Mouse (Mus musculus) gastrocnemius, adult 18-20 months (tissue): ENCODE measurements around the gene Lamtor4. TPM values are rescaled to one million over a fixed set of nuclear protein-coding genes. Genes with fewer than 3 reads are reported as not detected.
"Not testable (repeated sequence)": the region's sequence is repeated elsewhere in the genome, so short reads cannot be mapped to it uniquely, and the experiment has no call there.

Experiments used
- DNase-seq: peaks from one replicate; pipeline ENCODE4 v3.0.0; 2021; ENCODE audit warnings: low spot score
- long read RNA-seq, 2 experiments: library from polyadenylated mRNA; stranded (forward); transcript quantifications; one replicate each; pipeline ENCODE4 v2.0.0; 2021
- total RNA-seq, 2 experiments: library from RNA; stranded (reverse); gene quantifications; 2 replicates each; pipeline ENCODE4 v1.2.3; 2021

Lamtor4 gene
- total RNA-seq: 10 to 100 TPM; 47.2 to 51.1 TPM
- long read RNA-seq, experiment 1, transcript Lamtor4-202 (3 exons, 980 nt): major isoform, 24 of 39 reads
- long read RNA-seq, experiment 1, transcript Lamtor4-201 (4 exons, 877 nt): minor isoform, 13 of 39 reads
- long read RNA-seq, experiment 1, partial matches to known transcripts: 2 of 39 reads
- long read RNA-seq, experiment 1, other reads (novel, unspliced or antisense): 0 of 39 reads
- long read RNA-seq, experiment 2, transcript Lamtor4-202 (3 exons, 980 nt): major isoform, 21 of 37 reads
- long read RNA-seq, experiment 2, transcript Lamtor4-201 (4 exons, 877 nt): minor isoform, 11 of 37 reads
- long read RNA-seq, experiment 2, partial matches to known transcripts: 5 of 37 reads
- long read RNA-seq, experiment 2, other reads (novel, unspliced or antisense): 0 of 37 reads

GRCm38 (mm10) chr5:138255353-138256093 is at the start of gene Lamtor4:
Lamtor4 (plus strand) TSS chr5:138255482.
- peak; percentile 97 for DNase-seq

GRCm38 (mm10) chr5:138207253-138207652 is 48.0 kb upstream of the Lamtor4 start:
- no peak for DNase-seq

- no peak for DNase-seq
Measured at GRCm38 (mm10) chr5:138207873-138208272, 47.4 kb upstream of the Lamtor4 start.

GRCm38 (mm10) chr5:138216632-138217031 is 38.6 kb upstream of the Lamtor4 start:
- not testable (repeated sequence) for DNase-seq

GRCm38 (mm10) chr5:138219864-138220263 is 35.4 kb upstream of the Lamtor4 start:
- no peak for DNase-seq

- peak; percentile 80 for DNase-seq
Measured at GRCm38 (mm10) chr5:138222111-138222510, 33.2 kb upstream of the Lamtor4 start.

GRCm38 (mm10) chr5:138223287-138223686 is 32.0 kb upstream of the Lamtor4 start:
- no peak for DNase-seq

GRCm38 (mm10) chr5:138225700-138226099 is 29.6 kb upstream of the Lamtor4 start, which contains the start of gene Nxpe5:
Nxpe5 (plus strand) TSS chr5:138225898.
- no peak for DNase-seq

GRCm38 (mm10) chr5:138226491-138226890 is 28.8 kb upstream of the Lamtor4 start:
- no peak for DNase-seq

GRCm38 (mm10) chr5:138227367-138227766 is 27.9 kb upstream of the Lamtor4 start:
- no peak for DNase-seq

GRCm38 (mm10) chr5:138228026-138228425 is 27.3 kb upstream of the Lamtor4 start:
- DNase-seq: no peak

- no peak for DNase-seq
Measured at GRCm38 (mm10) chr5:138229511-138229910, 25.8 kb upstream of the Lamtor4 start.

- DNase-seq: no peak
Measured at GRCm38 (mm10) chr5:138233778-138234177, 21.5 kb upstream of the Lamtor4 start.

- DNase-seq: no peak
Measured at GRCm38 (mm10) chr5:138234224-138234623, 21.1 kb upstream of the Lamtor4 start.

- DNase-seq: no peak
Measured at GRCm38 (mm10) chr5:138241511-138241910, 13.8 kb upstream of the Lamtor4 start.

GRCm38 (mm10) chr5:138251144-138251543 is 4.1 kb upstream of the Lamtor4 start:
- no peak for DNase-seq

- DNase-seq: no peak
Measured at GRCm38 (mm10) chr5:138253061-138253460, 2.2 kb upstream of the Lamtor4 start.

GRCm38 (mm10) chr5:138256094-138256467 is 799 bp downstream of the Lamtor4 start:
- no peak for DNase-seq

- no peak for DNase-seq
Measured at GRCm38 (mm10) chr5:138256966-138257584, 1.8 kb downstream of the Lamtor4 start.

GRCm38 (mm10) chr5:138257585-138257978 is 2.3 kb downstream of the Lamtor4 start:
- DNase-seq: no peak

GRCm38 (mm10) chr5:138258078-138258477 is 2.8 kb downstream of the Lamtor4 start:
- no peak for DNase-seq

- no peak for DNase-seq
Measured at GRCm38 (mm10) chr5:138258542-138258941, 3.3 kb downstream of the Lamtor4 start.
